Mouse (Mus musculus) 3T3-L1 (cell line): Measurements from ENCODE around the gene Cdh5.
"Not testable (repeated sequence)": the region's sequence is repeated elsewhere in the genome, so short reads cannot be mapped to it uniquely, and the experiment has no call there.

Experiments
- DNase-seq: peaks from one replicate; pipeline ENCODE4 v3.0.0-alpha.2; 2015; ENCODE audit warnings: low read depth, low spot score

Cdh5 gene

GRCm38 (mm10) chr8:104101415-104101814 lies at the start of gene Cdh5:
TSS of gene Cdh5 (plus strand) at chr8:104101625.
- no peak for DNase-seq

- DNase-seq, result no peak
Observed at GRCm38 (mm10) chr8:104059922-104060321, 41.5 kb upstream of the Cdh5 start.

GRCm38 (mm10) chr8:104060446-104060845 lies 41.0 kb upstream of the Cdh5 start:
- no peak for DNase-seq

- DNase-seq, result peak; percentile 34
Observed at GRCm38 (mm10) chr8:104061048-104061988, 40.1 kb upstream of the Cdh5 start.

GRCm38 (mm10) chr8:104061989-104062820 lies 39.2 kb upstream of the Cdh5 start:
- no peak for DNase-seq

- no peak for DNase-seq
Observed at GRCm38 (mm10) chr8:104065223-104065622, 36.2 kb upstream of the Cdh5 start.

- DNase-seq, result no peak
Observed at GRCm38 (mm10) chr8:104065906-104066518, 35.4 kb upstream of the Cdh5 start.

- no peak for DNase-seq
Observed at GRCm38 (mm10) chr8:104067390-104067925, 34.0 kb upstream of the Cdh5 start.

- no peak for DNase-seq
Observed at GRCm38 (mm10) chr8:104068421-104069035, 32.9 kb upstream of the Cdh5 start.

GRCm38 (mm10) chr8:104070201-104070865 lies 31.1 kb upstream of the Cdh5 start:
- DNase-seq, result peak; percentile 20

GRCm38 (mm10) chr8:104070949-104071348 lies 30.5 kb upstream of the Cdh5 start:
- no peak for DNase-seq

GRCm38 (mm10) chr8:104075079-104075478 lies 26.3 kb upstream of the Cdh5 start:
- DNase-seq, result no peak

- peak; percentile 71 for DNase-seq
Observed at GRCm38 (mm10) chr8:104076541-104077412, 24.6 kb upstream of the Cdh5 start.

GRCm38 (mm10) chr8:104078091-104078490 lies 23.3 kb upstream of the Cdh5 start:
- DNase-seq, result peak; percentile 49

- DNase-seq, result no peak
Observed at GRCm38 (mm10) chr8:104085281-104085680, 16.1 kb upstream of the Cdh5 start.

- DNase-seq, result no peak
Observed at GRCm38 (mm10) chr8:104086615-104087014, 14.8 kb upstream of the Cdh5 start.

- DNase-seq, result no peak
Observed at GRCm38 (mm10) chr8:104087091-104087490, 14.3 kb upstream of the Cdh5 start.

- not testable (repeated sequence) for DNase-seq
Observed at GRCm38 (mm10) chr8:104087878-104088277, 13.5 kb upstream of the Cdh5 start.

GRCm38 (mm10) chr8:104088881-104089280 lies 12.5 kb upstream of the Cdh5 start:
- no peak for DNase-seq
